Mouse (Mus musculus) embryonic facial prominence, embryonic 12.5 days (tissue): Measurements from ENCODE around the gene Dnph1. TPM values are rescaled to one million over a fixed set of nuclear protein-coding genes. Genes with fewer than 3 reads are reported as not detected.
"Not testable (repeated sequence)": the region's sequence is repeated elsewhere in the genome, so short reads cannot be mapped to it uniquely, and the experiment has no call there.

Source experiments
- ATAC-seq: fragments of 200-750 bp; cut with Nextera tagmentation; 2 replicates; pipeline ENCODE4 v1.8.0; 2017; ENCODE audit not compliant: insufficient number of reproducible peaks, insufficient read depth, low FRiP score, low TSS enrichment
- H3K27ac ChIP-seq: fragments of 300-500 bp; sonication (generic); 2 replicates; pipeline ENCODE4 v1.5.1; 2016; ENCODE audit warnings: mild to moderate bottlenecking
- H3K27me3 ChIP-seq: fragments of 300-500 bp; sonication (generic); 2 replicates; pipeline ENCODE4 v1.6.1; 2016; ENCODE audit warnings: mild to moderate bottlenecking, moderate library complexity
- H3K36me3 ChIP-seq: fragments of 300-500 bp; sonication (generic); 2 replicates; pipeline ENCODE4 v1.6.1; 2016; ENCODE audit warnings: mild to moderate bottlenecking
- H3K4me1 ChIP-seq: fragments of 300-500 bp; sonication (generic); 2 replicates; pipeline ENCODE4 v1.6.1; 2016
- H3K4me2 ChIP-seq: fragments of 300-500 bp; sonication (generic); replicated peaks from 2 replicates; pipeline ENCODE4 v1.6.1; 2016; ENCODE audit warnings: mild to moderate bottlenecking, moderate library complexity
- H3K4me3 ChIP-seq: fragments of 300-500 bp; sonication (generic); 2 replicates; pipeline ENCODE4 v1.5.1; 2016; ENCODE audit warnings: mild to moderate bottlenecking
- H3K9ac ChIP-seq: fragments of 300-500 bp; sonication (generic); 2 replicates; pipeline ENCODE4 v1.6.1; 2016; ENCODE audit warnings: mild to moderate bottlenecking, moderate library complexity
- H3K9me3 ChIP-seq: fragments of 300-500 bp; sonication (generic); 2 replicates; pipeline ENCODE4 v1.6.1; 2016; ENCODE audit warnings: mild to moderate bottlenecking, moderate library complexity
- WGBS: fragments of 180-500 bp; shearing (Covaris S2); methylation state at CpG from one replicate; pipeline ENCODE4 v1.1.7; 2016; 5-methylcytosine and 5-hydroxymethylcytosine counted together
- polyA plus RNA-seq: library from polyadenylated mRNA; unstranded; fragments of >200 nt; fragmentation: Nextera tagmentation; extraction: Ambion mirVana; gene quantifications from 2 replicates; pipeline ENCODE4 v1.2.1, GENCODE M21; 2016

Gene Dnph1
- polyA plus RNA-seq, 1 experiment from 2014 or later = 63.4 TPM

GRCm38 (mm10) chr17:46467830-46468229 is 28.7 kb upstream of the Dnph1 start:
- 62% methylated on average over 9 of the region's 9 CpGs for WGBS
- ATAC-seq = no peak
- Histone ChIP-seq H3K4me1 (no peaks in the 10 kb centered on the region), H3K36me3 (no peaks in the 10 kb centered on the region), H3K9me3 (no peaks in the 10 kb centered on the region), H3K27me3 (peaks cover 9% of the 10 kb centered on the region), H3K9ac (no peak overlapping the region), H3K4me3 (no peak overlapping the region), H3K4me2 (no peak overlapping the region), H3K27ac (no peak overlapping the region)

DNA sequence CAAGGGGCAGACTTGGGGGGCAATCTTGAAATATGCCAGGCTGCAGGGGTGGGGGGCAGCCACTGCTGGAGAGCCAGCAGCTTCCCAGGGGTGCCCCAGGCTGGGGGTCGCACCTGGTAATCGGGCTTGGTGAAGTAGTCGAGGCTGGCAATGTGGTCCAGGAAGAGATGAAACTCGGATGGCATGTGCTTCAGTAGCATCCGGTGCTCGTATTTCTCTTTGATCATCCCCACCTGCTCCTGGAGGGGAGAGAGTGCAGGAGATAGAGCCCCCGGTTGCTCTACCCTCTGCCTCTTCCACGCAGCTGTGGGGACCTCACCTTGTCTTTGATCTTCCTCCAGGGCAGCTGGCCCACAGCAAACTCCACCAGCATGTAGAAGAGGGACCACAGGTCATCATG is 19.9 kb upstream of the Dnph1 start:
- Histone ChIP-seq H3K4me3 (no peak overlapping the region), H3K36me3 (no peaks in the 10 kb centered on the region)
- 73% methylated on average over 8 of the region's 8 CpGs for WGBS

DNA sequence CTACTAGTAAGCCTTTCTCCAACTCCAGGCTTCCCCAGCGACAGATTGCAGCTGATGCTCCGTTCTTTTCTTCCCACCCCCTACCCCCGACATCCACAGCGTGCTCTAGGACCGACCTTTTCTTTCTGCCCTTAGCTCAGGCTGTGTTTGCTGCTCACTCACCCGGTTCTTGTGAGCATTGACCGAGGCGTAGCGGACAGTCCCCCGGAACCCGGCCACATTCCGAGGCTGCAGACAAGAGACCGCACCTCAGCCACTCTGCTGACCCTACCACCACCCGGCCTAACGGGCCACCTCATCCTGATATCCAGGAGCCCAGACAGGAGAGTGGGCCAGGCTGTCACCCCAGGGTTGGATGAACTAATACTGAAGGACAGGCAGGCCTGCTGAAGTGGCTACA is 19.2 kb upstream of the Dnph1 start:
- H3K27me3 ChIP-seq = 0 out of 2 replicates have a peak, but pooled peaks cover 3% of the 10 kb centered on the region
- H3K27ac ChIP-seq = no peak overlapping the region
- no peaks in the 10 kb centered on the region for H3K9me3 ChIP-seq
- H3K4me2 ChIP-seq = no peak overlapping the region
- WGBS = 86% methylated on average over 15 of the region's 15 CpGs
- H3K36me3 ChIP-seq = no peaks in the 10 kb centered on the region
- no peak overlapping the region for H3K9ac ChIP-seq
- H3K4me1 ChIP-seq = no peaks in the 10 kb centered on the region
- no peak overlapping the region for H3K4me3 ChIP-seq
- no peak for ATAC-seq

More for the DNA sequence above, 19.9 kb upstream of the Dnph1 start:
- Histone ChIP-seq H3K27ac (no peak overlapping the region), H3K4me2 (no peak overlapping the region), H3K9me3 (no peaks in the 10 kb centered on the region), H3K9ac (no peak overlapping the region), H3K27me3 (0 out of 2 replicates have a peak, but pooled peaks cover 3% of the 10 kb centered on the region), H3K4me1 (no peaks in the 10 kb centered on the region)
- no peak for ATAC-seq

- WGBS = 1% methylated on average over 16 of the region's 16 CpGs
These were observed 12.9 kb upstream of the Dnph1 start for GRCm38 (mm10) chr17:46483561-46484001.

DNA sequence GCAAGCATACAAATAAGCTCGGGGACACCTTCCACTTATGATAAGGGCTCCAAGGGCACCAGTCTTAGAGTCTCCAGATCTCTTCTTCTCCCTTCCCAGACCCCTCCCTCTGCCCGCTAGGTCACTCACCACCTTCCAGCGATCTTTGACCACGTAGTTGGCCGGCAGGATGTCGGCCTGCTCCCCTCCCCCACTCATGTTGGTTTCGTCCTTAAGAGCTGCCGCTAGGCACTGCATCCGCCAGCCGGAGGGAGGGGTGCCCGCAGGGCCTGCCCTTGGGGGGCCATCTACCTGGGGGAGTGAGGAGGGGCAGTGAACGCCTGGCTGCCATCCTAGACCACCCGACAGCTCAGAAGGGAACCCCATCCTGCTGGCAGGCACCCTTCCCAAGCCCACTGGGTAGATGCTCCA is 12.5 kb upstream of the Dnph1 start:
- no peak overlapping the region for H3K27ac ChIP-seq
- 2% methylated on average over 13 of the region's 13 CpGs for WGBS
- H3K9ac ChIP-seq = no peak overlapping the region
- H3K4me2 ChIP-seq = peak overlapping the region; percentile 48
- H3K36me3 ChIP-seq = no peaks in the 10 kb centered on the region
- 0 out of 2 replicates have a peak, but pooled peaks cover 3% of the 10 kb centered on the region for H3K4me1 ChIP-seq
- H3K9me3 ChIP-seq = no peaks in the 10 kb centered on the region
- H3K27me3 ChIP-seq = peaks cover 68% of the 10 kb centered on the region
- H3K4me3 ChIP-seq = peak overlapping the region; percentile 24
- no peak for ATAC-seq

More at GRCm38 (mm10) chr17:46483561-46484001, 12.9 kb upstream of the Dnph1 start:
- Histone ChIP-seq H3K27ac (no peak overlapping the region), H3K36me3 (no peaks in the 10 kb centered on the region), H3K27me3 (peaks cover 64% of the 10 kb centered on the region), H3K9ac (no peak overlapping the region), H3K4me1 (0 out of 2 replicates have a peak, but pooled peaks cover 3% of the 10 kb centered on the region), H3K4me3 (peak overlapping the region; percentile 24), H3K4me2 (peak overlapping the region; percentile 48), H3K9me3 (no peaks in the 10 kb centered on the region)
- peak; percentile 53; the same call in 1 of the 2 replicates for ATAC-seq

DNA sequence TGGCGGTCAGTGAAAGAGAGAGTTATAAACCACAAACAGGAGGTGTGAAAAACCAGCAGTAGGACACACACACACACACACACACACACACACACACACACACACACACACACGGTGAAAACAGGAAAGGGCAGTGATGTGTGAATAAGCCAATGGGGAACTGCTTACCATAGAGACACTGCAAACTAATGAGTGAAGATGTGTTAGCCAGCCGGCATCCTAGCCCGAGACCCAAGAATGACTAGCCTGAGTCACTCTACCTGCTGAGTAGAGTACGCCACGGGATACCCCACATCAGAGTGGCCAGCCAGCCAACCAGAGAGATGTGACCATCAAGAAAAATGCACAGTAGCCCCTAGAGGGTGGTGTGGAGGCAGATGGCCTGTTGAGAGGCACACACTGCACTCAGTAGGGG is 12.0 kb upstream of the Dnph1 start:
- 10% methylated on average over 6 of the region's 6 CpGs for WGBS
- H3K4me3 ChIP-seq = no peak overlapping the region
- H3K36me3 ChIP-seq = no peaks in the 10 kb centered on the region
- no peak overlapping the region for H3K27ac ChIP-seq
- ATAC-seq = no peak
- H3K9ac ChIP-seq = no peak overlapping the region
- no peaks in the 10 kb centered on the region for H3K9me3 ChIP-seq
- peak overlapping the region; percentile 48 for H3K4me2 ChIP-seq
- H3K27me3 ChIP-seq = peaks cover 70% of the 10 kb centered on the region
- H3K4me1 ChIP-seq = 0 out of 2 replicates have a peak, but pooled peaks cover 3% of the 10 kb centered on the region

- H3K9me3 ChIP-seq = no peaks in the 10 kb centered on the region
- H3K4me3 ChIP-seq = peak overlapping the region; percentile 47
- H3K4me1 ChIP-seq = 0 out of 2 replicates have a peak, but pooled peaks cover 3% of the 10 kb centered on the region
- peak overlapping the region; percentile 73 for H3K4me2 ChIP-seq
- peaks cover 69% of the 10 kb centered on the region for H3K27me3 ChIP-seq
- ATAC-seq = no peak
- H3K27ac ChIP-seq = no peak overlapping the region
- no peaks in the 10 kb centered on the region for H3K36me3 ChIP-seq
- under 1% methylated on average over 22 of the region's 22 CpGs for WGBS
- peak overlapping the region; percentile 53 for H3K9ac ChIP-seq
These were observed 9.5 kb upstream of the Dnph1 start for GRCm38 (mm10) chr17:46486995-46487394.

- no peak for ATAC-seq
- peak within 1 kb of the TSS; percentile 73 for H3K4me2 ChIP-seq
- no peak within 1 kb of the TSS for H3K27ac ChIP-seq
- no peaks in the 10 kb centered on the region for H3K9me3 ChIP-seq
- 1% methylated on average over 6 of the region's 49 CpGs for WGBS
- H3K27me3 ChIP-seq = peaks cover 69% of the 10 kb centered on the region
- H3K4me1 ChIP-seq = 0 out of 2 replicates have a peak, but pooled peaks cover 3% of the 10 kb centered on the region
- peak within 1 kb of the TSS; percentile 47 for H3K4me3 ChIP-seq
- peak within 1 kb of the TSS; percentile 53 for H3K9ac ChIP-seq
- no peaks in the 10 kb centered on the region for H3K36me3 ChIP-seq
These were observed 9.1 kb upstream of the Dnph1 start, which contains the start of gene Ttbk1 for GRCm38 (mm10) chr17:46487431-46487830. Gene Ttbk1 (minus strand): TSS chr17:46487675.

GRCm38 (mm10) chr17:46495486-46495885 is 1.0 kb upstream of the Dnph1 start:
- H3K4me2 ChIP-seq = no peak overlapping the region
- H3K4me1 ChIP-seq = peaks cover 10% of the 10 kb centered on the region
- no peak overlapping the region for H3K4me3 ChIP-seq
- H3K9me3 ChIP-seq = no peaks in the 10 kb centered on the region
- WGBS = 83% methylated on average over 5 of the region's 5 CpGs
- no peak for ATAC-seq
- peaks cover 21% of the 10 kb centered on the region; the same call in 1 of the 2 replicates for H3K36me3 ChIP-seq
- H3K9ac ChIP-seq = no peak overlapping the region
- H3K27ac ChIP-seq = no peak overlapping the region
- H3K27me3 ChIP-seq = 0 out of 2 replicates have a peak, but pooled peaks cover 9% of the 10 kb centered on the region

- not testable (repeated sequence) for H3K9ac ChIP-seq, H3K4me2 ChIP-seq, H3K4me3 ChIP-seq, ATAC-seq, H3K27ac ChIP-seq, H3K9me3 ChIP-seq, H3K27me3 ChIP-seq, H3K4me1 ChIP-seq
- H3K36me3 ChIP-seq = peaks cover 25% of the 10 kb centered on the region; the same call in 1 of the 2 replicates
These were observed 430 bp upstream of the Dnph1 start for GRCm38 (mm10) chr17:46496081-46496480.

GRCm38 (mm10) chr17:46497956-46498355 is 1.4 kb downstream of the Dnph1 start:
- no peak overlapping the region for H3K4me3 ChIP-seq
- peaks cover 10% of the 10 kb centered on the region for H3K4me1 ChIP-seq
- peaks cover 28% of the 10 kb centered on the region; the same call in 1 of the 2 replicates for H3K36me3 ChIP-seq
- H3K27ac ChIP-seq = no peak overlapping the region
- 0 out of 2 replicates have a peak overlapping the region, but pooled peaks have one; percentile 5 for H3K9ac ChIP-seq
- ATAC-seq = no peak
- peak overlapping the region; percentile 81 for H3K4me2 ChIP-seq
- WGBS = 73% methylated on average over 8 of the region's 8 CpGs
- no peaks in the 10 kb centered on the region for H3K9me3 ChIP-seq
- H3K27me3 ChIP-seq = 0 out of 2 replicates have a peak, but pooled peaks cover 9% of the 10 kb centered on the region

DNA sequence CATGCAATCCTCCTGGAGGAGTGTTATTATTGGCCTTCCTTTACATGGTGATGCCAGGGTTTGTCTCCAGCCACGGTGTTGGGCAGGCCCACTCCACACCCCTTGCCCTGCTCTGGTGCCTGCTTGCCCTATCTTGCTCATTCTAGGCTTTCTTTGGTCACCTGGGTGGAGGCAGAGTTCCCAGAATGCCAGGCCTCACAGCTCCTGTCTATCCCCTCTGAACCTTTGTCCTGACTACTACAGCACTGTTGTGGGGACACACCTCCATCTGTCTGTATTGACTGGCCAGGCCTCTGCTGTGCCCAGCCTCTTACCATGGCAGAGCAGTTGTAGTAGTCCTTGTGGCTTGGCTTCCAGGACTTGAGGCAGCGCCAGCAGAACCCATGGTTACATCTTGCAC is 6.3 kb downstream of the Dnph1 start:
- Histone ChIP-seq H3K9ac (no peak overlapping the region), H3K9me3 (no peaks in the 10 kb centered on the region), H3K4me3 (no peak overlapping the region), H3K4me2 (no peak overlapping the region), H3K27ac (no peak overlapping the region), H3K27me3 (no peaks in the 10 kb centered on the region), H3K4me1 (0 out of 2 replicates have a peak, but pooled peaks cover 3% of the 10 kb centered on the region), H3K36me3 (peaks cover 30% of the 10 kb centered on the region; the same call in 1 of the 2 replicates)
- WGBS = 97% methylated on average over 2 of the region's 2 CpGs
- ATAC-seq = no peak
